Mouse (Mus musculus) embryonic facial prominence, embryonic 14.5 days (tissue): ENCODE measurements around the gene Bcl10. TPM values are rescaled to one million over a fixed set of nuclear protein-coding genes. Genes with fewer than 3 reads are reported as not detected.

ENCODE experiments used
- ATAC-seq: fragments of 200-750 bp; cut with Nextera tagmentation; 2 replicates; pipeline ENCODE4 v1.8.0; 2017; ENCODE audit warnings: low read depth, moderate number of reproducible peaks, moderate TSS enrichment
- DNase-seq: peaks from one replicate; pipeline ENCODE4 v3.0.0-alpha.2; 2015; ENCODE audit warnings: low spot score
- H3K27ac ChIP-seq: fragments of 300-500 bp; sonication (generic); replicated peaks from 2 replicates; pipeline ENCODE4 v1.5.1; 2014; ENCODE audit warnings: low read depth, mild to moderate bottlenecking, low read length, moderate library complexity
- H3K27me3 ChIP-seq: fragments of 300-500 bp; sonication (generic); replicated peaks from 2 replicates; pipeline ENCODE4 v1.6.1; 2014; ENCODE audit warnings: low read length; ENCODE audit not compliant: control insufficient read depth, insufficient read depth
- H3K36me3 ChIP-seq: fragments of 300-500 bp; sonication (generic); 2 replicates; pipeline ENCODE4 v1.6.1; 2014; ENCODE audit warnings: low read length, mixed read lengths; ENCODE audit not compliant: control insufficient read depth, insufficient read depth
- H3K4me1 ChIP-seq: fragments of 300-500 bp; sonication (generic); 2 replicates; pipeline ENCODE4 v1.6.1; 2014; ENCODE audit warnings: antibody characterized with exemption, low read length; ENCODE audit not compliant: control insufficient read depth, insufficient read depth
- H3K4me2 ChIP-seq: fragments of 300-500 bp; sonication (generic); 2 replicates; pipeline ENCODE4 v1.6.1; 2014; ENCODE audit warnings: low read depth, mild to moderate bottlenecking, low read length, moderate library complexity, mixed read lengths
- H3K4me3 ChIP-seq: fragments of 300-500 bp; sonication (generic); 2 replicates; pipeline ENCODE4 v1.5.1; 2014; ENCODE audit warnings: low read depth, mild to moderate bottlenecking, low read length
- H3K9ac ChIP-seq: fragments of 300-500 bp; sonication (generic); 2 replicates; pipeline ENCODE4 v1.6.1; 2014; ENCODE audit warnings: low read depth, mild to moderate bottlenecking, low read length, moderate library complexity, mixed read lengths
- H3K9me3 ChIP-seq: fragments of 300-500 bp; sonication (generic); 2 replicates; pipeline ENCODE4 v1.6.1; 2016; ENCODE audit warnings: low read length; ENCODE audit not compliant: control insufficient read depth
- WGBS: fragments of 180-500 bp; shearing (Covaris S2); extraction: QIAGEN DNeasy Blood & Tissue Kit; methylation state at CpG from one replicate; pipeline ENCODE4 v1.1.7; 2014; 5-methylcytosine and 5-hydroxymethylcytosine counted together
- polyA plus RNA-seq: library from polyadenylated mRNA; unstranded; fragments of >200 nt; fragmentation: Nextera tagmentation; extraction: Ambion mirVana; gene quantifications from 2 replicates; pipeline ENCODE4 v1.2.1, GENCODE M21; 2014

The Bcl10 gene
- polyA plus RNA-seq, 1 experiment from 2014 or later: 52.1 TPM

GRCm38 (mm10) chr3:145950034-145950814 lies 27.6 kb downstream of the Bcl10 start:
- peak; percentile 90 for DNase-seq
- peak overlapping the region; percentile 45 for H3K4me2 ChIP-seq
- peak; percentile 87 for ATAC-seq
- no peaks in the 10 kb centered on the region for H3K27me3 ChIP-seq
- H3K27ac ChIP-seq: no peak overlapping the region
- H3K36me3 ChIP-seq: peaks cover 2% of the 10 kb centered on the region
- H3K4me1 ChIP-seq: peaks cover 4% of the 10 kb centered on the region; the same call in 1 of the 2 replicates
- no peak overlapping the region for H3K4me3 ChIP-seq
- 6% methylated on average over 15 of the region's 15 CpGs for WGBS
- 0 out of 2 replicates have a peak overlapping the region, but pooled peaks have one; percentile 5 for H3K9ac ChIP-seq
- H3K9me3 ChIP-seq: no peaks in the 10 kb centered on the region

GRCm38 (mm10) chr3:145950815-145951130 lies 28.2 kb downstream of the Bcl10 start:
- Histone ChIP-seq H3K27me3 (no peaks in the 10 kb centered on the region), H3K4me1 (peaks cover 4% of the 10 kb centered on the region; the same call in 1 of the 2 replicates), H3K9ac (no peak overlapping the region), H3K36me3 (no peaks in the 10 kb centered on the region), H3K4me2 (peak overlapping the region; percentile 45; the same call in 1 of the 2 replicates), H3K27ac (no peak overlapping the region), H3K4me3 (no peak overlapping the region), H3K9me3 (no peaks in the 10 kb centered on the region)
- ATAC-seq: no peak
- 41% methylated on average over 5 of the region's 5 CpGs for WGBS
- no peak for DNase-seq

- DNase-seq: no peak
- no peaks in the 10 kb centered on the region for H3K36me3 ChIP-seq
- H3K9me3 ChIP-seq: no peaks in the 10 kb centered on the region
- WGBS: 68% methylated on average over 17 of the region's 17 CpGs
- no peak for ATAC-seq
- peaks cover 4% of the 10 kb centered on the region; the same call in 1 of the 2 replicates for H3K4me1 ChIP-seq
- H3K27me3 ChIP-seq: no peaks in the 10 kb centered on the region
- no peak overlapping the region for H3K27ac ChIP-seq
- no peak overlapping the region for H3K4me2 ChIP-seq
- no peak overlapping the region for H3K4me3 ChIP-seq
- H3K9ac ChIP-seq: no peak overlapping the region
Measured at GRCm38 (mm10) chr3:145951287-145952165, 28.9 kb downstream of the Bcl10 start.

- Histone ChIP-seq H3K27ac (no peak overlapping the region), H3K4me1 (peaks cover 4% of the 10 kb centered on the region; the same call in 1 of the 2 replicates), H3K27me3 (no peaks in the 10 kb centered on the region), H3K9me3 (no peaks in the 10 kb centered on the region), H3K4me2 (no peak overlapping the region), H3K4me3 (no peak overlapping the region), H3K9ac (no peak overlapping the region), H3K36me3 (no peaks in the 10 kb centered on the region)
- WGBS: 85% methylated on average over 7 of the region's 7 CpGs
- ATAC-seq: no peak
- no peak for DNase-seq
Measured at GRCm38 (mm10) chr3:145952945-145953344, 30.3 kb downstream of the Bcl10 start.

GRCm38 (mm10) chr3:145953411-145953810 lies 30.8 kb downstream of the Bcl10 start:
- Histone ChIP-seq H3K36me3 (no peaks in the 10 kb centered on the region), H3K27me3 (no peaks in the 10 kb centered on the region), H3K9me3 (0 out of 2 replicates have a peak, but pooled peaks cover 3% of the 10 kb centered on the region), H3K4me1 (peaks cover 4% of the 10 kb centered on the region; the same call in 1 of the 2 replicates), H3K9ac (no peak overlapping the region), H3K4me3 (no peak overlapping the region), H3K4me2 (no peak overlapping the region), H3K27ac (no peak overlapping the region)
- no peak for ATAC-seq
- 78% methylated on average over 2 of the region's 2 CpGs for WGBS
- no peak for DNase-seq

- Histone ChIP-seq H3K27me3 (peaks cover 23% of the 10 kb centered on the region; the same call in 1 of the 2 replicates), H3K4me2 (no peak overlapping the region), H3K4me1 (peaks cover 22% of the 10 kb centered on the region), H3K9me3 (0 out of 2 replicates have a peak, but pooled peaks cover 3% of the 10 kb centered on the region), H3K4me3 (no peak overlapping the region), H3K27ac (no peak overlapping the region), H3K9ac (no peak overlapping the region), H3K36me3 (no peaks in the 10 kb centered on the region)
- WGBS: 25% methylated on average over 1 of the region's 1 CpGs
- ATAC-seq: no peak
- no peak for DNase-seq
Measured at GRCm38 (mm10) chr3:145959824-145960223, 37.2 kb downstream of the Bcl10 start.

- H3K4me3 ChIP-seq: no peak overlapping the region
- no peak overlapping the region for H3K4me2 ChIP-seq
- ATAC-seq: no peak
- WGBS: 24% methylated on average over 8 of the region's 9 CpGs
- no peak overlapping the region for H3K9ac ChIP-seq
- H3K4me1 ChIP-seq: peaks cover 26% of the 10 kb centered on the region
- H3K27me3 ChIP-seq: peaks cover 23% of the 10 kb centered on the region; the same call in 1 of the 2 replicates
- no peak overlapping the region for H3K27ac ChIP-seq
- no peak for DNase-seq
- H3K9me3 ChIP-seq: 0 out of 2 replicates have a peak, but pooled peaks cover 3% of the 10 kb centered on the region
- H3K36me3 ChIP-seq: no peaks in the 10 kb centered on the region
Measured at GRCm38 (mm10) chr3:145962411-145962810, 39.8 kb downstream of the Bcl10 start.
